Comparison of ENCODE assay signal across 8 mouse cellular contexts in the genomic region with DNA sequence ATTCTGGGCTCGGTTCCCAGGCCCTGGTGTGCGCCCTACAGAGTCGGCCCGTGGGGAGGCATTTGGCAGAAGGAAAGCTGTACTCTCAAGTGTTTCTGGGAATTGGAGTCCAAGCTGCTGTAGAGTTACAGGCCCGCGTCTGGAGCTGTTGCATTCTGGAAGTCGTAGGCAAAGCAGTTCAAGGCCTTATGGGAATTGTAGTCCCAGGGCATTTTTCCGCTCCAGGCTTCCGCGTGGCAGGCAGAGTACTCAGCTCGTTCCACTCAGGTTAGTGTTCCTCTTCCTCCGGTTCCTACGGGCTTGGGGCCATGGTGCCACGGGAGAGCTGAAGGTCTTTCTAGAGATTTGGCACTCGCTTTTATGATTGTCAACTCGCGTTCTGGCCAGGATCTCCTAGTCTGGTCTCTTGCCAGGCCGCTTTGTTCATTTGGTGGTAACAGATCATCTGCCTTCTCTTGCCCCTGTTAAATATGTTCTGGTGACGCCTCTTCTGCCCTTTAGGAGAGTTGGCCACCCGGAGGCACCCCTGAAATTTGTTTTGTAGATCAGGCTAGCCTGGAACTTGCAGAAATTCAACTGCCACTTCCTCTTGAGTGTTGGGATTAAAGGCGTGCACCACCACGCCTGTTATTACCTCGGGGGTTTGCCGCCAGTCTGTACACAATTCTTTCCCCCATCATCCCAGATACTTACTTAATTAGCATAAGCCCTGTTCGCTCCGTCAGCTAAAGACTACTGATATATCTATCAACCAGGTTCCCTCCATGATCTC. TPM values are rescaled to one million over a fixed set of nuclear protein-coding genes. Genes with fewer than 3 reads are reported as not detected.
A peak's percentile ranks its signal among the peaks of the same experiment; 100 is the strongest.
DNase-seq lines count a peak whose midpoint lies in the region; ATAC-seq lines count a peak whose summit lies in the region.

A gene (plus strand): TSS at position 208 of the 772 bp plus-strand sequence.

- intact Hi-C loops in heart, postnatal 14 days (cut with DNase I), result loop anchor here (5.0 kb wide), 2 partner anchors 95 to 230 kb away; a partner anchor contains a TSS

- H3K27ac ChIP-seq in forebrain, embryonic 14.5 days (ENCODE audit: low read depth, low read length), result peak within 1 kb of the TSS; percentile 2; the same call in 1 of the 2 replicates
- H3K27ac ChIP-seq in neural tube, embryonic 15.5 days (replicated peaks), result peak within 1 kb of the TSS; percentile 60

- peaks cover 3% of the 10 kb centered on the region; the same call in 1 of the 2 replicates for H3K4me1 ChIP-seq in forebrain, embryonic 14.5 days (ENCODE audit: control insufficient read depth, insufficient read depth, low read length)
- peaks cover 13% of the 10 kb centered on the region for H3K4me1 ChIP-seq in neural tube, embryonic 15.5 days

- peak within 1 kb of the TSS; percentile 70 for H3K4me2 ChIP-seq in forebrain, embryonic 14.5 days (ENCODE audit: low read length)
- H3K4me2 ChIP-seq in neural tube, embryonic 15.5 days, result peak within 1 kb of the TSS; percentile 69

- peak; percentile 97 for ATAC-seq in forebrain, embryonic 14.5 days
- peak; percentile 95 for ATAC-seq in neural tube, embryonic 15.5 days (ENCODE audit: low FRiP score)

- peak within 1 kb of the TSS; percentile 73 for H3K4me3 ChIP-seq in forebrain, embryonic 14.5 days (ENCODE audit: low read depth, low read length)
- H3K4me3 ChIP-seq in neural tube, embryonic 15.5 days (replicated peaks), result peak within 1 kb of the TSS; percentile 66

- DNase-seq in ES-CJ7 (ENCODE audit: low read depth, low spot score), result peak; percentile 95
- peak; percentile 85 for DNase-seq in cerebellum, adult 11 months
- DNase-seq in forebrain, embryonic 14.5 days (ENCODE audit: low spot score), result peak; percentile 98
- peak; percentile 91 to 92 for DNase-seq in heart, postnatal 14 days
- peak; percentile 95 for DNase-seq in layer of hippocampus, adult 11-12 months (ENCODE audit: low spot score)
- DNase-seq in lung, adult 18-20 months, result peak; percentile 95 to 96
- DNase-seq in testis, postnatal 14 days (ENCODE audit: low spot score), result peak; percentile 91

- under 1% methylated on average over 26 of the region's 26 CpGs for WGBS in forebrain, embryonic 14.5 days
- under 1% methylated on average over 26 of the region's 26 CpGs for WGBS in neural tube, embryonic 15.5 days

- H3K9me3 ChIP-seq in forebrain, embryonic 14.5 days (replicated peaks; ENCODE audit: control insufficient read depth, low read length), result no peaks in the 10 kb centered on the region
- no peaks in the 10 kb centered on the region for H3K9me3 ChIP-seq in neural tube, embryonic 15.5 days (replicated peaks)

- peak within 1 kb of the TSS; percentile 72 for H3K9ac ChIP-seq in forebrain, embryonic 14.5 days (ENCODE audit: low read length)
- peak within 1 kb of the TSS; percentile 72 for H3K9ac ChIP-seq in neural tube, embryonic 15.5 days (replicated peaks)

- H3K36me3 ChIP-seq in forebrain, embryonic 14.5 days (ENCODE audit: control insufficient read depth, insufficient read depth, low read length), result peaks cover 23% of the 10 kb centered on the region
- peaks cover 27% of the 10 kb centered on the region for H3K36me3 ChIP-seq in neural tube, embryonic 15.5 days

- no peaks in the 10 kb centered on the region for H3K27me3 ChIP-seq in forebrain, embryonic 14.5 days (replicated peaks; ENCODE audit: control insufficient read depth, insufficient read depth, low read length)
- no peaks in the 10 kb centered on the region for H3K27me3 ChIP-seq in neural tube, embryonic 15.5 days (replicated peaks)

RNA-seq across cellular contexts. Expression of the gene that starts here (rescaled TPM):
- polyA plus RNA-seq in forebrain, embryonic 14.5 days (2014; fragmentation: Nextera tagmentation; extraction: Ambion mirVana), result 18.9 and 20.6 TPM in 2 replicates
- 1 to 10 TPM; 3.9 to 4.0 TPM for total RNA-seq in heart, postnatal 14 days (2021)
- polyA plus RNA-seq in neural tube, embryonic 15.5 days (2015; fragmentation: Nextera tagmentation; extraction: Ambion mirVana), result 19.9 and 22.3 TPM in 2 replicates

Comparison
In these comparisons a context has a peak if more than half of its experiments do, and no peak if none do; other contexts are left out.
1. Peak in every context shown above with its lines: DNase-seq, ATAC-seq, H3K4me3 ChIP-seq and H3K27ac ChIP-seq.